Mouse (Mus musculus) mesoderm, embryonic 11.5 days (tissue): Measurements from ENCODE around the gene Ccr7.

Experiments
- DNase-seq: peaks from one replicate; pipeline ENCODE4 v3.0.0-alpha.2; 2012; ENCODE audit warnings: low read depth, low spot score

Ccr7 gene

DNA sequence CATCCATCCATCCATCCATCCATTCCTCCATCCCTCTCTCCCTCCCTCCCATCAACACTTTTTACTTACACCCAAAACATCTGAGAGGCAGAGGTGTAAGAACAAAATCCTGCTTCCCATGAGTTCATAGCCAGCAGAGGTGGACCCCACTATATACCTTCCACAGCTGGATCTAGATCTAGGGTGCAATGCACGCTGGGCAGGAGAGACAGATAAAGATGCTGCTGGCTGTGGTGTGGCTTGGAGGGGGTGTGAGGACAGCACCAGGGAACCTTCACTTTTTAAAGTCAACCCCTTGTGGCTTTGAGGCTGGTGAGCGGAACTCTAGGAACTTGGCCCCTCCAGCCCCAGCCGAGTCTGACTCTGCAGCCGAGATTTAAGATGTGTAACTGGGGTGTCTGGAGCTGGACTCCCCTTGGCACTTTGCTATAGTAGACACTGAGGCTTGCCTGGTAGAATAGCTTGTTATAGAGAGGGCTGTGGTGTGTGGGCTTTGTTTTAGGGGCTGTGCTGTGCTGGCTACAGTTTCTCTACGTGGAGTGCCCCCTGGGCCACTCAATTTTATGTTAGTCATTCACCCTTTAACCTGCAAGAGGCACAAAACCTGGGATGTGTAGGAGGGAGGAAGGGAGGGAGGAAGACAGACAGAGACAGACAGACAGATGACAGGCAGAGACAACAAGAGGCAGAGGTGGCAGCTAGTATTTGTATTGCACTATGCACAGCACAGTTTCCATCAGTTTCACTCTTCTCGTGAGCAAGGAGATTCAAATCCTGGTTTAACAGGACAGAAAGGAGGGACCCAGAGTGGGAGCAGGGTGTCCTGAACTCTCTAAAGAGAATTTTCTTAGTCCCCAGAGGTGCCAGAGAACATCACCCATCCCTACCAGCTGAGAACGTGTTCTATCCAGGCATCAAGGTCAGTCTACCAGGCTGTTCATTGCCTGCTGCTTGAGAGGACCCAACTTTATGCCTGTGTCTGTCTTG lies 817 bp downstream of the Ccr7 start:
- DNase-seq = no peak

DNA sequence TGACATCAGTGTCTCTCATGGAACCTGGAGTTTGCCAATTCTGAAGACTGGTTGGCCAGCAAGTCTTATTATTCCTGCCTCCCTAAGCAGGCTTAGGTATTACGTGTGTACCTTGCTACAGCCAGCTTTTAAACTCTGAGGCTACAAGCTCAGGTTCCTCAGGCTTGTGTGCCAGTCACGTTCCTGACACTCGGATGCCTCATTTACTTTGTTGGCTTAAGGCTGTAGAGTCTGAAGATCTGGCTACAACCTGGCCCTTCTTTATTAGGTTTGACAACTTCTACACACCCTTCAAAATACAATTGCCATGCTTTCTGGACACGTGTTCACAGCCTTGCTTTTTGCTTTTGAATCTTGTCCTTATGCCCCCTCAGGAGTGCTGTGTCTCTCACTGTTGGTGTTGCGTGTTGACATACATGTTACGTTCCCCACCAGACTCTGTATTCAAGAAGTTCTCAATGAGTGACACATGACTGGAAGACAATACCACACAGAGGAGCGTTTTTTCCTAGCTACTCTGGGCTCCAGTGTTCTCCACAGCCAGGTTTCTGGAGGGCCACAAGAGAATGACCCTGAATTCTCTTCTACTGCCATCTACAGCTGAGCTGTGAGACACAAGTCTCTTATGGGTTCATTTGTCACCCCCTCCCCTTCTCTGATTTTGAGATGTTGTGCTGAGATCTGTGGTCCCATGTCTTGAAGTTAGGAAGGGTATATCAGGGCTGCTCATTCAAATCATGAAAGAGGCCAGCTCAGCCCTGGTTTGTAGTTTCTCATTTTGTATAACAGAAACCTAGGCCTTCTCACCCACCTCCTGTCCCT lies 2.3 kb downstream of the Ccr7 start:
- no peak for DNase-seq

DNA sequence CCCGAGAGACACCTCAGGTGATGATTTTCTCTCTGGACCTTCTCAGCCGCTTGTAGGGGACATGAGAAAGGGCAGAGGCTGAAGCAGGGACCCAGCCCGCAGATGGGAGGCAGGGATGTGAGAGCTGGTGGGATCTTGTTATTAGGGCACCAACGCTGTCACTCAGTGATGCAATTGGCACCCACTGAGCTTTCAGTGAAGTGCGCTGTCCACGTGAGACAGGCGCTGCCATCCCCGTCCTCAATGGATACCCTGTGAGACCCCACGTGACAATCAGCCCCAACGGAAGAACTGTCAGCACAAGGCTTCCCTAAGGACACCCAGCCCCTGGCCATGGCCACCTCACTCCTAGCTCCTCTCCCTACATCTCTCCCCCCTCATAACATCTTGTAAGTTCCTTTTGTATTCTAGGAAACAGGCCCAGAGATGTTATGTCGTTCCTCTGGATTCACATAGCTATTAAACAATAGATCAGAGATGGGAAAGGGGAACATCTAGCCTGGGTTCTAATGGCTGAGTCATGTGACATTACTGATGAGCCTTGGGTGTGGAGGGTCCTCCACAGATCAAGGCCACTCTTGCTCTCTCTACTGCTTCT lies 3.4 kb downstream of the Ccr7 start:
- DNase-seq = no peak

DNA sequence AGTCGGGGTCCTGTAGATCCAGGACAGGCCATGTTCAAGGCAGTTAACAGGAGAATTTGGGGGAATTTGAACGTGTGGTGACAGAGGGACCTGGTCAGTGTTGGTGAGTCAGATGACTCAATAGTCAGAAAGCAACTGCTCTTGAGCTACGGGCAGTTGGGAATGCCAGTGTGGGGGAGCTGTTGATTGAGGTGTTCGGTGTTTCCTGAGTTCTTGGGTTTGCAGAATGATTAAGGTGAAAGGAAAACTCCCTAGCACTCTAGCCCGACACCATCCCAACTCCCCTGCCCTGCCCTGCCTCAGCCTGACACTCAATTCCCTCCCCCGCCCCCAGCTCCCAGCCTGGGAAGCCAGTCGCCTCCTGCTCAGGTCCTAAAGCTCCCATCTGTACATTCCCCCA lies 4.0 kb downstream of the Ccr7 start:
- DNase-seq = no peak

DNA sequence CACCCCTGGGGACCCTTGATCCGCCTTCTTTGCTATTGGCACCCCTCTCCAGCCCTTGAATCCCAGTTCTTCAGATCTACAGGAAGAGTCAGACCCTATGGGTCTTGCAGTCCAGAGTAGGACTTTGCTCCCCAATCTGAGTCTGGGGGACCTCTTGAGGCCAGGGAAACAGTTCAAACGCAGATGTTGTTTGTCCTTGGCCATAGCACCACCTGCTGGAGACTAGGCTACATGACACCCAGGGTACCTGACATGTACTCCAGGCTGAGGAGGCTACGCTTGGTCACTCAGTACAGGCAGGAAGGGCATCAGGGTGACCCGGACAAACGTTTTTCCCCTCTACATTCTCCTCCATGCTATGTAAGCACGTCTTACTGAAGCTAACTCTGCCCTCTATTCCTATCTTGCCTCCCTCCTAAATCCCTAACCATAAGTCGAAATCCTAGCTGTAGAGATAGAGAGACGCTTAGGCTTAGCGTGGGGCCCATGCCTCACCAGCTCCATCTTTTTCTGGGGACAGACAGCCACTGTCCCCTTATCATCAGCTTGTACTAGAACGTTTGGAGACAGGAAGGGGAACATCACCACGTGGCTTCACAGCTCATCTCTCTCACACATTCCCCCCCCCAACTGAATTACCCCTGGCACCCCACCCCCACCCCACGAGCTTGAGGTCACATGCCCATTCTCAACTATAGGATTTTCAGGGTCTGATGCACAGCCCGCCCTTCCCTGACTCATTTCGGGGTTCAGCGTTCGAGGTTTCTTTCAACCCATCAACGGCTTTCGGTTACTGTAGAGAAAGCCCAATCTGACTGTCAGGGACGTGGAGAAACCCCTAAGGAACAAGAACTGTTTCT lies 4.7 kb downstream of the Ccr7 start:
- peak; percentile 92 for DNase-seq

DNA sequence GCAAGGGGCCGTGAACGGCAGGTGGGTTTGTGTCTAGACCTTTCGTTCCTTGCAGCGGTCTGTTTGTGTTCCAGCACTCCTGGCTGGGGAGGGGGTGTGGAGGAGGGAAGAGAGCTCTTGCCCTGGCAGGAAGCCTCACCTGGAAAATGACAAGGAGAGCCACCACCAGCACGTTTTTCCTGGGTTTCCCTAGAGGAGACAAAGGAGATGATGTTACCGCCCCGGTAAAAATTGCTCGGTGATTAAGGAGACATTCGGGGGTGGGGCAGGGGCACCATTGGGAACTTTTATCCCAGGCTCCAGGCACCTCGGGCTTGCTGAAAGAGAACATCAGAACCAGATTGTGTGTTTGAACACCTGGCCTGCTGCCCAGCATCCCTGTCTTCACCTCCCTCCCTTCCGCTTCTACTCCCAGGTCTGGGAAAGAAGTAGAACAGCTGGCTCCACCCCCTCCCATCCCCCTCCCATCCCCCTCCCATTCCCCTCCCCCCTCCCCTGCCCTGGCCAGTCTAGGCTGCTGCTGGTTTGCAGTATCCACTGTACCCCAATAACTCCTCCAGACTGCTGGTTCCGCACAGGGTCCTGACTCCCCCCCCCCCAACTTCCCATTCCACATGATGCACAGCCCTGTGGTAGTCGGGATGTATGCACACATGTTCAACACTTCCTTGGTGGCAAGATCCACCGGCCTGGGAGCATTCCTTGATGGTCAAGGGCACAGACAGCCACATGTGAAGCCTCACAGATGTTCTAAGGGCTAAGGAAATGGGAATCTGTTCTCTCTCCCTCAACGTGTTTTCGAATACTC lies 5.8 kb downstream of the Ccr7 start:
- no peak for DNase-seq

DNA sequence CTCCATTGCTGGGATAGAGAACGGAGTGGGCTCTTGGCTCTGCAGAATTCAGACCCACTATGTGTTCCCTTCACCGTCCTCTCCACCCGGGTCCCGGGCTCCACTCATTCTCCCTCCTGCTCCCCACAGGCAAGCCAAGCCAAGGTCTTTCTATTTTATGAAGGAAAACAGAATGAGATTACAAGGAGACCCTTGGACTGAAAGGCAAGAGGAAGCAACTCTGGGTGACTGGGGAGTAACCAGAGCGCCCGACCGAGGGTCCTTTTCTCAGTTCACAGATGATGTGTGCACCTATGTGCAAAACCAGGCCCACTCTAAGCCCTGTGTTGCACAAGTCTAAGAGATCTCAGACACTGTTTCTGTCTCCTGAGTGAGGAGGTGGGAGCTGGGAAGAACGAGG lies 6.5 kb downstream of the Ccr7 start:
- no peak for DNase-seq

DNA sequence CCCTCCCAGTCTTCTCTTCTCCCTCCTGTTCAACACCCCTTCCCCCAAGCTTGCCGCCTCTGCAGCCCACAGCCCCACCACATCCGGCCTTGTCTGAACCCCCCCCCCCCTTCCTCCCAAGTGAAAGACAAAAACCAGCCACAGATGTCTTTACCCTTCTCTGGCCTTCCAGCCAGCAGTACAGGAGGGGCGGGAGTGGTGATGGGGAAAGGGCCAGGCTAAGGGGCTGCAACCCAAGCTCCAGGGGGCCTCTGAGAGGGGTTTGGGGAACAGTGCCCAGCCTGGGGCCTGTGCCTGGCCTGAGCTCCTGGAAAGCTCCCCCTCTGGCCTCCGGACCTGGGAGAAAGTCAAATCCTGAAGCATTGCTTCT lies 7.0 kb downstream of the Ccr7 start:
- peak; percentile 53 for DNase-seq

DNA sequence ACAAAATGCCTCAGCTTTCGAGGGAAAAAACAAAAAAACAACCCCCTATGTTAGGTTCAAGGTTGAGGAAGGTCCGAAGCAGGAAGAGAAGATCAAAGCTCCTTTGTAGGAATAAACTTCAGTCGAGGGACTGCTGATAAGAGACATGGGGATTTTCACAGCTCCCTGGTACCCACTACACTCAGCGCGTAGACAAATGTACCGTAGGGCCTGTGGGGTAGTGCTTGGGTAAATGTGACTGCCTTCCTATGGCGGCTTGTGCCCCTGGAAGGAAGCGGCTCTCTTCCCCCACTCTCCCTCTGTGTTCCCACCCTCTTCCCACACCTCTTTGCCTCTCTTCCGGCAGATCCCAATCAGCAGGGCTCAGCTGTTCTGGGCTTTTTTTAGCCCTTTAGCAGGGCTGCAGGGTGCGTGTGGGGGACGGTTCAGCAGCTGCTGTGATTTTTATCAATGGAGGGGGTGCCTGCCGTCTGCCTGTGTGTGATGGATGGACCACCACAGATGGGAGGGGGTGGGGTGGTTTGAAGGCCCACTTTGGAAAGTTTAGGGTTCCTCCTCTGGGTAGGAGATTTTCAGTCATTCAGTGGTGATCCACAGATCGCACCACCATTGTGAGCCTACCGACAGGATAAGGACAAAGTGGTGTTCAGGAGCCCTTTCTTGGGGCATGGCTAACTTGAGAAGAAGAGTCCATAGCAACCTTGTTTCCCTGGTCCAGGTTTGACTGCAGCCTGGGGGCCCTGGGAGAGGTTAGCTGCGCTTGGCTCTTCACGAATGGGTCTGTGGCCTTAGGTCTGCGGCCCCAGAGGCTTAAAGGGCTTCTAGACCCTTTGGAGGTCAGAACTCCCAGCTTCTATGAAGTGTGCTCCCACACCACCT lies 7.6 kb downstream of the Ccr7 start:
- DNase-seq = peak; percentile 70

DNA sequence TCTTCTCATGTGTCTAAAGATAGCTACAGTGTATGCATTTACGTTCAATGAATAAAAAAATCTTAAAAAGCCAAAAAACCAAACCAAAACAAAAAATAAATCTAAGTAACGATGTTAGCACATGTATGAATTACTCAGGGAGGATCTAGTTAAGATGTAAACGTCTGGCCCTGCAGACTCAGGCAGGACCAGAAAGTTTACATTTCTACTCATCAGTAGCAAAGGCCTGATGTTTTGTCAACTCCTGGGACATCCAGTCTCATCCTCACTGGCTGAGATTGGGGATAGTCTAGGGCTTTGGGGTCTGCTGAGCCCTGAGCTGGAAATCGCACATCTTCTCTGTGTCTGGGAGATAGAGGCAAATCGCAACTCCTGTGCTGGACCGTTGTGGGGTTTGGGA lies 8.3 kb downstream of the Ccr7 start:
- DNase-seq = no peak

DNA sequence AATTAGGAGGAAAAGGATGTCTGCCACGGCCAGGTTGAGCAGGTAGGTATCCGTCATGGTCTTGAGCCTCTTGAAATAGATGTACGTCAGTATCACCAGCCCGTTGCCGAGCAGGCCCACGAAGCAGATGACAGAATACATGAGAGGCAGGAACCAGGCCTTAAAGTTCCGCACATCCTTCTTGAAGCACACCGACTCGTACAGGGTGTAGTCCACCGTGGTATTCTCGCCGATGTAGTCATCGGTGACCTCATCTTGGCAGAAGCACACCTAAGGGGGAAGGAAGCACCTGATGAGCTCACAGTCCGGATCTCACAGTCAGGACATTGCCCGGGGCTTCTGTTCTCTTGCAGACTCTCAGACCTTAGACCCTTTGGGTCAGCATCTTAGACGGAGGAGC lies 9.1 kb downstream of the Ccr7 start:
- DNase-seq = no peak

DNA sequence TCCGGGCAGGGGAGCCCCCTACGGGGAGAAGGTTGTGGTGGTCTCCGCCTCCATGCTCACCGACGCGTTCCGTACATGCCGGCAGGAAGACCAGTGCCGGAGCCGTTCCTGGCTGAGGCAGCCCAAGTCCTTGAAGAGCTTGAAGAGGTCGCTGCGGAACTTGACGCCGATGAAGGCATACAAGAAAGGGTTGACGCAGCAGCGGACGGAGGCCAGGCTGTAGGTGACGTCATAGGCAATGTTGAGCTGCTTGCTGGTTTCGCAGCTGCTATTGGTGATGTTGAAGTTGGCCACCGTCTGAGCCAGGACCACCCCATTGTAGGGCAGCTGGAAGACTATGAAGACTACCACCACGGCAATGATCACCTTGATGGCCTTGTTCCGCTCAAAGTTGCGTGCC lies 9.9 kb downstream of the Ccr7 start:
- DNase-seq = no peak

DNA sequence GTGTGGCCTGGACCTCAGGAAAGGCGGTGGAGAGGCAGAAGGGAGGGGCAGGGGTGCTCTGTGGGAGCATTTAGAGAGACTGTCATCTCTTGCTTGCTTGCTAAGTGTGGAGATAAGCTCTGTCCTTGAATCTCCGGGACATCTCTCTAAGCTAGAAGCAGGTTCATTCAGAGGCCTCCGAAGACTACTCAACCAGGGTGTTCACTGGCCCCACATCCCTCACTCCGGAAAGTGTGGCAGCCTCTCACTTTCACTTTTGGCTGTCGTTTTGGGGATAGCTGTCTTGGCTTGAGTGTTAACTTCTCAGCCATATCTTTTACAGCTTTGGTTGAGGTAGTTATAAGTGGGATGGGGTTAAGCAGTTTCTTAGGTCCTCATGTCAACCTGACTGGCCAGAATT lies 10.4 kb downstream of the Ccr7 start:
- no peak for DNase-seq

DNA sequence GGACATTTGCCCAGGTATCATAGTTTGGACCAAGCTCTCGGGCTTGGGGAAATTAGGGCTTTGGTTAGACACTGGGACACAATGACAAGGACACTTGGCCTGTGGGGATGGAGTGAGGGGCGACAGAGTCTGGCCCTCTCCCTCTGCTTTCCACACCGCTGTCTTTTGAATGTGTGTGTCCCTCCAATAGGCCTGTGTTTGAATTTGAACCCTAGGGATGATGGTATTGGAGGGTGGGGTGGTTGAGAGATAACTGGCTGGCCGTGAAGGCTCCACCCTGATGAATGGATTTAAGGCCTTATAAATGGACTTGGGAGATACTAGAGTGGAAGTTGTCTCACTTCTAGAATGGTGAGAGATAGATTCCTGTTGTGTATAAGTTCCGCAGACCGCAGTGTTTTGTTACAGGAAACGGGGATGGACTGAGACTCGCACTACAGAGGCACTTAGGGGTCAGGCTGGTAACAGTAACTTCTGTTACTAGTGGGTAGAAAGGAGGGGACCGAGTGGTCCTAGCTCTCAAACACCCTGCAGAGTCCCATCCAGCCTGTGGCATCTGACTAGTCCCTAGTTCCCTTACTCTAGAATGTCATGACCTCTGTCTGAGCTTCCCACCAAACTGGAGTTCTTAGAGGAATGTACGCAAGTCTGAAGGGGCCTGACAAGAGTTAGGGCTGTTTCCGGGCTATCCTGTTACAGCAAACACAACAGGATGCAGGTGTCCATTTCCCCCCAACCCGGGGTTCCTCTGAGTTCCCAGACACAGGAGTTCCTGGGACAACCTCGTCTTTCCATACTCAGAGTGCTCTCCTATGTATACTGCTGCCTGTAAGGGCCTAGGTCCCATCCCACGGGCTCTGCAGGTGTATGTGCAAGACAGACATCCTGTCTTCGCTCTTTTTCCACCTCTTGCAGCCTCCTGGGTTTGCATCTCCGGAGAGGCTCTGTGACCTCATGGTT lies 11.5 kb downstream of the Ccr7 start:
- DNase-seq = no peak

DNA sequence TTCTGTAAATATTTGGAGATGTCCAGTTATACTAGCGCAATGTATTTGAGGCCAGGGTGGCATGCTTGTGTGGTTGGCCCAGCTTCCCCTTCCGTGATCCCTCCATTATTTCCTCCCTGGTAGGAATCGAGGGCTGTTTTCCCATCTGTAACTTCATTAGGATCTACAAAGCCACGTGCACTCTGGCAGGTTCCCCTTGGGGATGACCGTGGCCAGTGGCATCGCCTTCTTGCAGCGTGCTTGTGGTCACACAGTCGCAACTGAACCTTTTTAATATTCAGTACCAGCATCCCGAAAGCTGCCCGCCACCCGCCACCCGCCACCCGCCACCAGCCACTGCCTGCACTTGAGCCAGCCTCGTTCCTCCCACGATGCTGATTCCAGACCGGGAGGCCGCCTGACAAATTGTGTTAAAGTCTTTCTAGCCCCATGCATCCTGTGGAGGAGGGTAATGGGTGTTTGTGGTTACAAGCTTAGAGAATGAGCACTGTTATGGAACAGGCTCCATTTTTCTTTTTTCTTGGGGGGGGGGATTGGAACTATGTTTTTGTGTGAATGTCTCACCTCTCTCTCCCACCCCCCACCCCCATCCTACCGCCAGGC lies 12.3 kb downstream of the Ccr7 start:
- no peak for DNase-seq

DNA sequence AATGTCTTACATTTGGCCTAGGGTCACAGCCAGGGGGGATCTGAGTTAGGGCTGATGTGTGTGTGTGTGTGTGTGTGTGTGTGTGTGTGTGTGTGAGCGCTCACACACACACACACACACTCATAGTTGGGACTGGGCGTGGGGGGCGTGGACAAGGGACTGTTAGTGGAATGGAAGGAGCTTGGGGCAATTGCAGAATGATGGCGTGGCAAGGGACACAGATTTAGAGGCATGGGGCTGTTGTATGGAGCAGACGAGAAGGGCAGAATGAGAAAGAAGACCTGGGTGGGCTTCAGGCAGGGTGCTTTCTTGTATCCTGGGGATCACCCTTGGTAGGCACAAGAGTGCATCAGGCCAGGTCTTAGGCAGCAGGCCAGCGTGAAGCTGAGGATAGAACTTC lies 12.8 kb downstream of the Ccr7 start:
- DNase-seq = no peak

DNA sequence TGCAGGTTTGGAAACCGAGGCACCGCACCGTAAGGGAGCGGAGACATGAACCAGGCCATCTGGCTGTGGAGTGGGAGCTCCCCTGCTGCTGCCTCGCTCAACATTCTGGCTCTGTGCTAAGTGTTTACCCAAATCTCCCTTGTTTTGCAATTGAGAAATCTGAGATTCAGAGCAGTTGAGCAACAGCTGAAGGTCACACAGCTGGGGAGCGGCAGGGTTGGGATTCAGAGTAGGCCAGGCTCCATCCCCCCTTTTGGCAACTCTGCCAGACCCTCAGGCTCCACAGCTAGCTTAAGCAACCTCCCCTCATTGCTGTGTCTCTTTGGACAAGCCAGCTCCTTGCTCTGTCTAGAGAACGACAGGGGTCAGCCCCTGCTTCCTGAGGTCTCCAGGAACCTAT lies 13.3 kb downstream of the Ccr7 start:
- no peak for DNase-seq

DNA sequence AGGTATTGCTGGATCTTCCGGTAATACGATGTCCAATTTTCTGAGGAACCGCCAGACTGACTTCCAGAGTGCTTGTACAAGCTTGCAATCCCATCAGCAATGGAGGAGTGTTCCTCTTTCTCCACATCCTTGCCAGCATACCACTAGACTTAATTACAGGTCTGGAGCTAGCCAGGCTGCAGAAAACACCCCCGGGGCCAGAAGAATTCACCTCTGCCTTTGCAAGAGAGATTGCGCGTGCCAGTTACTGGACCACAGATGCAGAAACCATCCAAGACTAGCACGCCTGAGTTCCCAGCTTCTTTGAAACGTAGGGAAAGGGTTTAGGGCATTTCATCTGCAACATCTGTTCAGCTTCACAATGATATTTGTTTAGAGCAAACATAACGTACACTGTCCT lies 15.9 kb downstream of the Ccr7 start:
- no peak for DNase-seq
